Mouse (Mus musculus) heart, embryonic 13.5 days (tissue): ENCODE measurements at regions not wholly inside any gene's neighbourhood (a gene's known extent, or its start where the extent isn't known, plus 50 kb on each side); places are given as distances from the start of the nearest gene placed in this dataset.

ENCODE experiments used
- ATAC-seq: fragments of 200-750 bp; cut with Nextera tagmentation; 2 replicates; pipeline ENCODE4 v1.8.0; 2017; ENCODE audit warnings: moderate TSS enrichment; ENCODE audit not compliant: insufficient number of reproducible peaks, low FRiP score, low TSS enrichment; ENCODE audit errors: extremely low read depth
- H3K27ac ChIP-seq: fragments of 300-500 bp; sonication (generic); replicated peaks from 2 replicates; pipeline ENCODE4 v1.5.1; 2015; ENCODE audit warnings: moderate library complexity, mild to moderate bottlenecking, inconsistent platforms
- H3K27me3 ChIP-seq: fragments of 300-500 bp; sonication (generic); replicated peaks from 2 replicates; pipeline ENCODE4 v1.6.1; 2015; ENCODE audit warnings: mild to moderate bottlenecking, inconsistent platforms
- H3K36me3 ChIP-seq: fragments of 300-500 bp; sonication (generic); 2 replicates; pipeline ENCODE4 v1.6.1; 2015; ENCODE audit warnings: mild to moderate bottlenecking, inconsistent platforms
- H3K4me1 ChIP-seq: fragments of 300-500 bp; sonication (generic); 2 replicates; pipeline ENCODE4 v1.6.1; 2015; ENCODE audit warnings: inconsistent platforms
- H3K4me2 ChIP-seq: fragments of 300-500 bp; sonication (generic); 2 replicates; pipeline ENCODE4 v1.6.1; 2015; ENCODE audit warnings: inconsistent platforms, mild to moderate bottlenecking, moderate library complexity
- H3K4me3 ChIP-seq: fragments of 300-500 bp; sonication (generic); 2 replicates; pipeline ENCODE4 v1.5.1; 2015; ENCODE audit warnings: moderate library complexity, mild to moderate bottlenecking, inconsistent platforms
- H3K9ac ChIP-seq: fragments of 300-500 bp; sonication (generic); 2 replicates; pipeline ENCODE4 v1.6.1; 2015; ENCODE audit warnings: inconsistent platforms, mild to moderate bottlenecking, moderate library complexity
- H3K9me3 ChIP-seq: fragments of 300-500 bp; sonication (generic); 2 replicates; pipeline ENCODE4 v1.6.1; 2016; ENCODE audit warnings: inconsistent platforms
- WGBS: fragments of 180-500 bp; shearing (Covaris S2); methylation state at CpG from one replicate; pipeline ENCODE4 v1.1.7; 2015; ENCODE audit warnings: mixed read lengths; 5-methylcytosine and 5-hydroxymethylcytosine counted together

- Histone ChIP-seq H3K4me2 (no peak overlapping the region), H3K4me3 (no peak overlapping the region), H3K9me3 (peaks cover 6% of the 10 kb centered on the region; the same call in 1 of the 2 replicates), H3K36me3 (no peaks in the 10 kb centered on the region), H3K4me1 (peaks cover 15% of the 10 kb centered on the region), H3K27me3 (peaks cover 36% of the 10 kb centered on the region), H3K9ac (no peak overlapping the region), H3K27ac (no peak overlapping the region)
- 43% methylated on average over 13 of the region's 13 CpGs for WGBS
- ATAC-seq = no peak
Observed at GRCm38 (mm10) chr16:90550058-90550795, 164.4 kb downstream of the Hunk start.
